Mouse (Mus musculus): Measurements from ENCODE around the gene Zfyve27. TPM values are rescaled to one million over a fixed set of nuclear protein-coding genes. Genes with fewer than 3 reads are reported as not detected.

Gene Zfyve27
- total and polyA plus RNA-seq, 3 experiments: 27.0 to 40.2 TPM; not detected in 1

DNA sequence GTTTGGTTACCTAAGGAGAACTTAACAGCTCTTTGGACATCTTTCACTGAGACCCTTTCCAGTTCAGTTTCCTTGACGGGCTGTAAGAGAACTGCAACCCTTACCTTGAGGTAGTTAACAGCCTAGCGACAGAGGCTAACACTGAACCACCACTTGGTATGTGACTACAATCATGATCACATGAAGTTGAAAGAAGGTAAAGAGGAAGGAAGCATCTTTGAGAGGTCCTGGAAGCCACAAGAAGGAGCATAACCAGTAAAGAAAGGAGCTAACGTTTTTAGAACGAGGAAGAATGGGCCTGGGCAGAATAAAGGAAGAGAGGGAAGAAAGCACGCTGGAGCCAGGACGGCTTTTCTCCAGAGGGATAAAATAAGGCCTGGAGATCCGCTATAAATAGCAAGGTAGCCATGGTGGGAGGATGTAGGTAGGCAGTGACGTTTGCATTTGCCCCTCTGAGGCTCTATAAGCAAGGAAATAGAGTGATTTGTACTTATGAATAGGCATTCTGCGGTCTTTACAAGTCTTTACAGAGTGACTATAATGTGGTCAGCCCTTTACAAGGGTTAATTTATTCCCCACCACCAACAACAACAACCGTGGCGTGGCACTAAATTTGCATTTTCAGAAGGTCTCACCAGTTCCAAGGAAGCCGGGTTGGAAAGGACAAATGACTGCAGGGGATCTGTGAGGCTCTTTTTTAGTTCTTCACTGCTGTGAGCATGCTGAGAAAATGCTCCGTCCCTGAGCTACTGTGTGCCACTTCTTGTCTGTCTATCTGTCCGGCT is 34.0 kb upstream of the Zfyve27 start (continued):
- TF ChIP-seq GABPA (IDR thresholded peaks at IDR 0.05; ENCODE audit: low read depth, low read length): 0 out of 2 replicates have a peak, but pooled peaks have one; percentile 27
- TF ChIP-seq ZKSCAN1 (IDR thresholded peaks at IDR 0.05; ENCODE audit: low read depth, low read length): 0 out of 2 replicates have a peak, but pooled peaks have one; percentile 25
- TF ChIP-seq ETS1 (IDR thresholded peaks at IDR 0.05; ENCODE audit: low read depth, low read length): no peak; the same call in 1 of the 2 replicates
- no peak for TF ChIP-seq TCF12 (IDR thresholded peaks at IDR 0.05; ENCODE audit: low read depth, low read length)
- peak; percentile 61 for TF ChIP-seq TBP (IDR thresholded peaks at IDR 0.05; ENCODE audit: low read depth, low read length)
- TF ChIP-seq E2F4 (IDR thresholded peaks at IDR 0.05; ENCODE audit: borderline replicate concordance, low read depth, low read length): 0 out of 2 replicates have a peak, but pooled peaks have one; percentile 8
- peak; percentile 96; the same call in 1 of the 2 replicates for TF ChIP-seq CHD1 (IDR thresholded peaks at IDR 0.05; ENCODE audit: low read depth, low read length)
- no peak for TF ChIP-seq TAL1 (IDR thresholded peaks at IDR 0.05; ENCODE audit: low read length)
- TF ChIP-seq MXI1 (IDR thresholded peaks at IDR 0.05; ENCODE audit: low read depth, low read length): peak; percentile 29; the same call in 1 of the 2 replicates
- TF ChIP-seq ZNF384 (IDR thresholded peaks at IDR 0.05; ENCODE audit: low read depth, low read length): 0 out of 2 replicates have a peak, but pooled peaks have one; percentile 41
- TF ChIP-seq UBTF (IDR thresholded peaks at IDR 0.05; ENCODE audit: borderline replicate concordance, insufficient read depth, low read depth, low read length): no peak
- no peak for TF ChIP-seq USF2 (IDR thresholded peaks at IDR 0.05; ENCODE audit: borderline replicate concordance in 1 of 2, insufficient read depth in 1 of 2, low read depth in 1 of 2, low read length in 2 of 2)
- TF ChIP-seq SIN3A (IDR thresholded peaks at IDR 0.05; ENCODE audit: low read length): peak; percentile 46; the same call in 1 of the 2 replicates
- no peak for TF ChIP-seq GATA1 (IDR thresholded peaks at IDR 0.05; ENCODE audit: low read depth, low read length)
- TF ChIP-seq MAZ (IDR thresholded peaks at IDR 0.05; ENCODE audit: low read depth, low read length): no peak; the same call in 1 of the 2 replicates
- TF ChIP-seq NELFE (IDR thresholded peaks at IDR 0.05; ENCODE audit: low read depth, low read length): no peak

DNA sequence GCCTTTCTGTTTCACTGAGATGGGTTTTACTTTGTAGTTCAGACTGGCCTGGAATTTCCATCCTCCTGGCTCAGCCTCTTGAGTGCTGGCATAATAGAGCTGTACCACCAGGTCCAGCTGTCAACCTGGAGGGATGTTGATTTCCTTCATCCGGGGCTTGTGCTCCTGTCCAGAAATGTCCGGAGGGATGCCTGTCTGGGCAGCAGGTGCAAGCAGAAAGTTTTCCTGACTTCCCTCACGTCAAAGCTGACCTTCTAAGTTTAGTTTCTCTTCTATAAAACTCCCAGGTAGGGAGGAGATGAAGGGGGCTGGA is 33.5 kb upstream of the Zfyve27 start:
- Histone ChIP-seq H3K36me3 (ENCODE audit: control insufficient read depth in 1 of 2, insufficient read depth in 2 of 2, low read length in 2 of 2) (peaks cover 0 to 51% of the 10 kb centered on the region in 2 experiments; a peak in 2 of 4 replicates), H3K4me3 (ENCODE audit: control insufficient read depth in 1 of 2, insufficient read depth in 1 of 2, low read depth in 2 of 2, low read length in 2 of 2) (peak overlapping the region; percentile 30 to 42), H3K4me1 (ENCODE audit: control insufficient read depth in 1 of 2, insufficient read depth in 2 of 2, low read length in 2 of 2) (peaks cover 26 to 48% of the 10 kb centered on the region in 2 experiments), H3K9me3 (replicated peaks; ENCODE audit: insufficient read depth, low read length) (no peaks in the 10 kb centered on the region), H3K27ac (ENCODE audit: control insufficient read depth, low read depth, low read length) (peak overlapping the region; percentile 96), H3K79me2 (ENCODE audit: control insufficient read depth, insufficient read depth, low read length, poor library complexity) (peaks cover 6% of the 10 kb centered on the region), H3K9ac (ENCODE audit: control insufficient read depth, low read depth, low read length, poor library complexity, severe bottlenecking) (peak overlapping the region; percentile 78), H3K27me3 (ENCODE audit: control insufficient read depth in 1 of 2, insufficient read depth in 2 of 2, low read length in 2 of 2) (no peaks in the 10 kb centered on the region)
- TF ChIP-seq USF2 (IDR thresholded peaks at IDR 0.05; ENCODE audit: borderline replicate concordance in 1 of 2, insufficient read depth in 1 of 2, low read depth in 1 of 2, low read length in 2 of 2) (no peak), NELFE (IDR thresholded peaks at IDR 0.05; ENCODE audit: low read depth, low read length) (no peak), RCOR1 (IDR thresholded peaks at IDR 0.05; ENCODE audit: low read depth, low read length) (no peak), CTCF (IDR thresholded peaks at IDR 0.05 in 2 of 3, conservative IDR thresholded peaks at IDR 0.05 in 1 of 3; ENCODE audit: control insufficient read depth in 1 of 3, insufficient read depth in 1 of 3, low read depth in 2 of 3, low read length in 3 of 3, poor library complexity in 1 of 3, severe bottlenecking in 1 of 3) (no peak), MXI1 (IDR thresholded peaks at IDR 0.05; ENCODE audit: low read depth, low read length) (no peak), JUND (IDR thresholded peaks at IDR 0.05; ENCODE audit: low read depth, low read length) (no peak), MAZ (IDR thresholded peaks at IDR 0.05; ENCODE audit: low read depth, low read length) (no peak), SMC3 (IDR thresholded peaks at IDR 0.05; ENCODE audit: low read depth, low read length) (no peak), TCF12 (IDR thresholded peaks at IDR 0.05; ENCODE audit: low read depth, low read length) (no peak), MAX (IDR thresholded peaks at IDR 0.05; ENCODE audit: low read length) (no peak), MEF2A (IDR thresholded peaks at IDR 0.05; ENCODE audit: extremely low read depth, insufficient replicate concordance, low read depth, low read length, poor library complexity, severe bottlenecking) (no peak), NRF1 (IDR thresholded peaks at IDR 0.05; ENCODE audit: insufficient read depth, low read depth, low read length, poor library complexity, severe bottlenecking) (no peak), ZC3H11A (IDR thresholded peaks at IDR 0.05; ENCODE audit: low read depth, low read length) (no peak), CHD2 (IDR thresholded peaks at IDR 0.05; ENCODE audit: low read length) (no peak), TAL1 (IDR thresholded peaks at IDR 0.05; ENCODE audit: low read length) (no peak)
- DNase-seq (ENCODE audit: low read depth, low spot score): no peak

All from MEL (cell line).